Mouse (Mus musculus) embryonic fibroblast, embryonic 13.5 days (primary cell): Measurements from ENCODE around the gene Csnk1d.

Experiments
- CTCF ChIP-seq: IDR thresholded peaks from 2 replicates; pipeline ENCODE4 v1.5.1; 2011; ENCODE audit warnings: mild to moderate bottlenecking, control low read depth, low read length, moderate library complexity, borderline replicate concordance; ENCODE audit not compliant: insufficient read depth
- POLR2A ChIP-seq: IDR thresholded peaks from 2 replicates; pipeline ENCODE4 v1.6.1; 2011; ENCODE audit warnings: low read depth, mild to moderate bottlenecking, control low read depth, low read length, moderate library complexity

DNA sequence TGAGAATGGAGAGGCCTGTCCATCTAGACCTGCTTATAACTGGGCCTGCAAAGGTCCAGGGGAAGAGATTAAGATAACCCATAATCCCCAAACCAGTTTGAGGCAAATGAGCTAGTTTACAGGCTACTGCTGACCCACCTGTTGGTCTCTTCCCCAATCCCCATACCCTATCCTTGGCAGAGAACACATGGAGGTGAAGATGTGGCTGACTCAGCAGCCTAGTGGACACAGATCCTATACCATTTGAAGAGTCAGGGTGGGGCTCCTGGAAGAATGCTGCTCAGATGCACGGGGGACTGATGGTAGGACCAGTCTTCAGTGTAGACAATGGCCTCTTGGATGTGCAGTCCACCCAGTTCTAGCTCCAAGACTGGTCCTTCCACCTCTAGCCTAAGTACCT lies 30.9 kb downstream of the Csnk1d start:
- TF ChIP-seq CTCF (no peak), POLR2A (no peak)
